Mouse (Mus musculus): ENCODE results near the gene Ebi3.
"Not testable (repeated sequence)": the region's sequence is repeated elsewhere in the genome, so short reads cannot be mapped to it uniquely, and the experiment has no call there.

The Ebi3 gene

DNA sequence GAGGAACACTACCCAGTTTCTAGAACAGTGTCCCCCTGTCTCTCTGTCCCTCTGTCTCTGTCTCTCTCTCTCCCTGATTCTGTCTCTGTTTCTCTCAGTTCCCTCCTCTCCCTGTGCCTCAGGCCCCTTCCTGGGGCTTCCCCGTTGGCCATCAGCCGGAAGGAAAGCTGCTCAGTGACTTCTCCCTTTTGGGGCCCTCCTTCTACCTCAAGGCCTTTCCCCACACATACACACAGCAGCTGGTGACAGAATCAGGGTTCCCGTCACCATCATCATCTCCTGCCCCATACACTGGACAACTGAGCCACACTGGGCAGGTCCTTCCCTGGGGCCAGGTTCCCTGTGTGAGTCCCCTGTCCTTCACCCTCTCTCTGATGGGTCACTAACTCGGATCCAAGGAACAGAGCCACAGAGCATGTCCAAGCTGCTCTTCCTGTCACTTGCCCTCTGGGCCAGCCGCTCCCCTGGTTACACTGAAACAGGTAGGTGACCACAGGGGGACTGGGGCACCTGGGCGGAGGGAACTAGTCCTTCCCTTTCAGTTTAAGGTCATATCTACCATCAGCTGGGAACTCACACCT is at the start of gene Ebi3:
Gene Ebi3 (plus strand): TSS at position 194 of the 581 bp plus-strand sequence.
- DNase-seq = no peak

- DNase-seq = no peak
These were observed 49.4 kb upstream of the Ebi3 start for GRCm38 (mm10) chr17:55903087-55903486.

DNA sequence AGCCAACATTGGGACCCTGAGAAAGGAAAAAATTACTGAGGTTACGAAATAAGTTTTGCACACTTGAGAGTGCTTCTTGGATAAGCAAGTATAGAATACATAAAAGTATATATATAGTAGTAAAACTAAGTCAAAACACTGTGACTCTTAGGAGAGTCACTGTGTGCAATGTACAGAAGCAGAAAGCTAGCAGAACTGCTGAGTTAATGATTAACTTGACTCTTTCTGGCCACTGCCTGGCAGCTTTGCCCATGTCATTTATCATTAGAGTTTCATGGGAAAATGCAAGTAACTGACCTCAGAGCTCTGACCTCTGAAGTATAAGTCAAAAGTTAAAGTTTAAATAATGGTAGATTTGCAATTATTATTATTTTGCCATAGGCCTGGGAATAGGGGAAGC is 48.8 kb upstream of the Ebi3 start:
- DNase-seq = peak; percentile 38 to 77

DNA sequence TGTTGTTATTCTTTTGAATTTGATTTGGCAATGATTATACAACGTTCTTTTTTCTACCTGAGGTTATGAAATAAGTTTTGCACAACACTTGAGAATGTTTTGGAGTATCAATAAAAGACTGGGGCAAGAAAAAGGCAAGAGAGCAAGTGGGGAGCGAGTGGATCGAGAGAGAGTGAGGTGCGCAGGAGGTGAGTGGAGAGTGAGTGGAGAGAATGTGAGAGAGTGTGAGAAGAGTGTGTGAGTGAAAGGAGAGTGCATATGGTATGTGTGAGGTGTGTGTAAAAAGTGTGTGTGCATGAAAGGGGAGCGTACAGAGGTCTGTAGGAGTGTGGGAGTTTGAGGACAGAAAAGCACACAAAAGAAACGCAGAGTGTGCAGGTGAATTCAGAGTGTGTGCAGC is 48.3 kb upstream of the Ebi3 start:
- no peak for DNase-seq

DNA sequence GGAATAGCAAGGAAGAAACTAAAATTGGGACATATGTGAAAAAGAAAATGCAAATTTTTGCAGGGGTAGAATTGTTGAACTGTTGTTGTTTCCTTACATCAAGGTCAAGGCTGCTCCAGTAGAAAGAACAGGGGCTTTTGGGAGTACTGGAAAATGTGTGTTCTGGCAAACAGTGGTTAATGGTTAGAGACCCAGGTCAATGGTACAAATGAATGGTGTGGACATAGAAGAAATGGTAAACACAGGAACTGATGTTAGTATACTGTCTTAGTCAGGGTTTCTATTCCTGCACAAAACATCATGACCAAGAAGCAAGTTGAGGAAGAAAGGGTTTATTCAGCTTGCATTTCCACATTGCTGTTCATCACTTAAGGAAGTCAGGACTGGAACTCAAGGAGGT is 45.8 kb upstream of the Ebi3 start:
- no peak for DNase-seq

DNA sequence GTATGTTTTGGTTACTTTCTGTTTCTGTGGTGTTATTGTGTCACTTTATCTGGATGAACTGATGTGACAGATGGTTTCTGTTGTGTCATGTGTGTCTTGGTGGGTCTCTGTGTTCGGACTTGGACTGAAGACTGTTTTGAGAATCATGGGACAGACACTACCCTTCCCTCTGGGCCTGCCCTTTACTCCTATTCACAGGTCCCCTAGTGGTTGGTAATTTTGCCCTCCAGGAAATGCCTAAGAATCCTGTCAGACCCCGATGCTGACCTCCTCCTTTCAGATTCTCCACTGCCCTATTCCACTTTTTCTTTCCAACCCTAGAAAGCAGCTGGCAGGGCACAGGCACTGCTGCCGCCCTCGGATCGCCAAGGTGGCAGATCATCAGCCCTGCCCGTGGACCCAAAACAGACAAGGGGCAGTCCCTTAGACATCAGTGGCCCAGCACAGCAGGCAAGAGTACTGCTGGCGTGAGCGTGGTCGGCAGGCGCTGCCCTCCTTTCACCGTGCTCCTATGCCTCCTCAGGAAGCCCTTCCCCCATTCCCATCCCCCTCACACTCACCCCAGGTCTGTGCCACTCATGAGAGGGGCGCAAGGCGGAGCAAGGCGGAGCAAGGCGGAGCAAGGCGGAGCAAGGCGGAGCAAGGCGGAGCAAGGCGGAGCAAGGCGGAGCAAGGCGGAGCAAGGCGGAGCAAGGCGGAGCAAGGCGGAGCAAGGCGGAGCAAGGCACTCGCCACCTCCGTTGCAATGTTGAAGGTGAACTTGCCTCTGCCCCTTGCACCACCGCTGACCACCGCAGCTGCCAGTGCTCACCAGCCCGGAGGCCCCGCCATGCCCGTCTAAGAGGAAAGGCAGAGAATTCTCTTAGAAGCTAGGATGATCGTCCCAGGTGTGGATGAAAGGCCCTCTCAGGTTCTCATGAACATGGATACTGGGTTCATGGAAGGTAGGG is 20.6 kb upstream of the Ebi3 start:
- DNase-seq = peak; percentile 64 to 65

GRCm38 (mm10) chr17:55932635-55933034 is 19.8 kb upstream of the Ebi3 start:
- no peak for DNase-seq

DNA sequence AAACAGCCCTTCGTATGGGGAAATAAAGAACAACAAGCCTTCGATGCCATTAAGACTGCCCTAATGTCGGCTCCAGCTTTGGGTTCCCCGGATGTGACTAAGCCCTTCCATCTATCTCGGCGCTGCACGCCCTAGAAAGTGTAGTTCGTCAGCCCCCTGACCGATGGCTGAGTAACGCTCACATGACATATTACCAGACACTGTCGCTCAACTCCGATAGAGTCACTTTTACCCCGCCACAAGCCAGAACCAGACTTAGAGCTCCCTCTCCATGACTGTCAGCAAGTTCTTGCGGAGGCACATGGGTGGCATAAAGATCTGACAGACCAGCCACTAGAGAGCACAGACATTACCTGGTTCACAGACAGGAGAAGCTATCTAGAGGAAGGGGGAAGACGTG is 19.2 kb upstream of the Ebi3 start:
- DNase-seq = no peak

DNA sequence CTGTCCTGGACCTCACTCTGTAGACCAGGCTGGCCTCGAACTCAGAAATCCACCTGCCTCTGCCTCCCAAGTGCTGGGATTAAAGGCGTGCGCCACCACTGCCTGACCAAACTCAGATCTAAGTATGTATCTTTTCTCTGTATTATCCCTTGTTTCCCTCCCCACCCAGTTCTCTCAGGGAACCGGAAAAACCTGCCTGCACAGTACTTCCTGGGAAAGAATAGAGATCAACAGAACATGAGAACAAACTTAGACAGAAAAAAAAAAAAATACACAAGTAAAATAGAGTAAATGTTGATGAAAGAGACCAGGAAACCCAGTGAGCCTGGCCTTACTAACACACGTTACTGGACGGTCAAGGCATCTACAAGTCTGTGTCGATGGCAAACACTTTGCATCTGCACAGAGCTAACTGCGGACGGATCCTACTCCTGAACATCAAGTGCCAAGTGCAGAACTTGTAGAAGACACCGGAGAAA is 8.0 kb upstream of the Ebi3 start:
- not testable (repeated sequence) for DNase-seq

DNA sequence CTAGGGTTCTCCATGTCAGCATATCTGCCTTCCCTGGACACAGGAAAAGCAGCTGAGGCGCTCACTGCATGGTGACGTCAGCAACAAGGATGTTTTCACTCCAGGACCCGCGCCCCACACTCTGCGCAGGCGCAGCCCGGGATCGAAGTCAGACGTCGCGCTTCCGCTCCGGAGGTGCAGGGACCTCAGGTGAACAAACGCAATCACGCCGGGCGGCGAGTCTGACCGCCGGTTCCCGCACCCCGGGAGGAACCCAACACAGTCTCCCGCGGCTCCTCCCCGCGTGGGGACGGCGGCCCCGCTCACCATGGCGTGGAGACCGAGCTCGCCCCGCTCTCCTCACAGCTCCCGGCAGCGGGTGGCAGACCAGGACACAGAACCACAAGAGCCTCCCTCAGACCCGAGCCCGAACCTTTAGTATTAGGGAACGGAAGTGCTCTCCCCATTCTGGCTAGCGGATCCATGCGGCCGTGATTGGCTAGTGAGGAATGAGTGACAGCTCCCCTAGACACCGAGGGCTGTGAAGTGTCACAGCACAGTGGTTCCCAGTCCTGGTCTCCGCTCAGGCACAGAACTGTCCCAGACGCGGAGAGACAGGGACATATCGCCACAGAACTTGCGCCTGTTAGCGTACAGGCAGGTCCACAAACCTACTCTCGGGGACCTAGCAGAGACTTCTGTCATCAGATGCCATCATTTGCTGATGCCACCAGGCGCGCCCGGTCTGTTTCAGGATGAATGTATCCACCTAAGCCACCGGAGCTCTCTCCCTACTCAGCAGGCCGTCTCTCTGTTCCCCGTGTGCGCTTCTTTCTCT is 7.4 kb upstream of the Ebi3 start:
- DNase-seq = peak; percentile 96

GRCm38 (mm10) chr17:55945696-55946095 is 6.7 kb upstream of the Ebi3 start:
- no peak for DNase-seq

DNA sequence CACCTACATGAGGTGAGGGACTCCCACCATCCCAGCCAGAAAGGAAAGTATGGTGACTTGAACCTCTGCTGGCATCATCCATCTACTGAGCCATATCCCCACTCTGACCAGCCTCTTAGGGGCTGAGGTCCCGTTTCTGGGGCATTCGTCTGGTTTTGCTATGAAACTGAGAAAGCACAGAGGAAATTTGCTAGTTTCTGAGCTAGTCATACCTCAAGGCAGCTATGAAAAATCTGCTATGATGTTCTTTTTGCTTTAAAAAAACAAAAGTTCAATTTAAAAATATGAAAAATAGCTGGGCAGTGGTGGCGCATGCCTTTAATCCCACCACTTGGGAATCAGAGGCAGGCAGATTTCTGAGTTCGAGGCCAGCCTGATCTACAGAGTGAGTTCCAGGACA is 3.8 kb upstream of the Ebi3 start:
- no peak for DNase-seq

- DNase-seq = no peak
These were observed 3.0 kb upstream of the Ebi3 start, which contains the start of gene Zfp119b for GRCm38 (mm10) chr17:55949400-55949799. Zfp119b (minus strand) TSS chr17:55949500.

DNA sequence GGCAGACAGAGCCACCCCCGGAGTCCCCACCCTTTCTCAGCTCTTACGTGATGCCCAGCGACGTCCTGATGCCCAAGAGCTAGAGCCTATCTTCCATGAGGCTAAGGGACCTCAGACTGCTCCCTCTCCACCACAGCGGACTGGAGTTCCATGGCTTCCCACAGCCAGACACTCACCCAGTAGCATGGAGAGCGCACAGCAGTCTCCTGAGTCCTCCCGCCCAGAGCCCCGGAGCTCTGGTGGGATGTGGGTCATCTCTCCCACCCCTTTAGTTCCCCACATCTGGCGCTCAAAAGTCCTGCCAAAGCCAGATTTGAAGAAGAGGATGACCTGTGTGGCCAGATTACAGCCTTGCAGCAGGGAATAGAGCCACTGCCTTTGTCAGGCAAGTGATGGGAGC is 1.8 kb upstream of the Ebi3 start:
- no peak for DNase-seq

GRCm38 (mm10) chr17:55952041-55952440 is 399 bp upstream of the Ebi3 start:
- DNase-seq = no peak

GRCm38 (mm10) chr17:55953751-55954150 is 1.3 kb downstream of the Ebi3 start:
- DNase-seq = no peak

DNA sequence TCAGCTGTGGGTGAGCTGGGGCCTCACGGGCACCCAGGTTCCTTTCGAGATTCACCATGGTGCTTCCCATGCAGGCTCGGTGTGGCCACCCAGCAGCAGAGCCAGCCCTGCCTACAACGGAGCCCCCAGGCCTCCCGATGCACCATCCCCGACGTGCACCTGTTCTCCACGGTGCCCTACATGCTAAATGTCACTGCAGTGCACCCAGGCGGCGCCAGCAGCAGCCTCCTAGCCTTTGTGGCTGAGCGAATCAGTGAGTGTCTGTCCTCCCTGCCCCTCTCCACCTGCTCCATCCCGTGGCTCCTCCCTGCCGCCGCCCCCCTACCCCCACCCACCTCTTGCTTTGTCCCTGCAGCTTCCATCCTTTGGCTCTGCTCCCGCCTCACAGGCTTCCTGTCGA is 1.8 kb downstream of the Ebi3 start:
- DNase-seq = no peak

DNA sequence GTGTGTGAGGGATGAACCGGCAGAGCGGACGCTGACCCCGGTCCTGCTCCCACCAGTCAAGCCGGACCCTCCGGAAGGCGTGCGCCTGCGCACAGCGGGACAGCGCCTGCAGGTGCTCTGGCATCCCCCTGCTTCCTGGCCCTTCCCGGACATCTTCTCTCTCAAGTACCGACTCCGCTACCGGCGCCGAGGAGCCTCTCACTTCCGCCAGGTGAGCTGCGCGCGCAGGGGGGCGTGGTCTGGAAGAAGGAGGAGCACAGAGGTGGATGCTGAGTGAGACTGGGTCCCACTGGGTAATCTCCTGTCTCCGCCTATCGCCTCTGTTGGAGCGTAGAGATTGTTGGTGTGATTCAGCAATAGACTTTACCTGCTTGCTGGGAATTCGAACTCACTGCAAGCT is 3.7 kb downstream of the Ebi3 start:
- DNase-seq = peak; percentile 80 to 83

DNA sequence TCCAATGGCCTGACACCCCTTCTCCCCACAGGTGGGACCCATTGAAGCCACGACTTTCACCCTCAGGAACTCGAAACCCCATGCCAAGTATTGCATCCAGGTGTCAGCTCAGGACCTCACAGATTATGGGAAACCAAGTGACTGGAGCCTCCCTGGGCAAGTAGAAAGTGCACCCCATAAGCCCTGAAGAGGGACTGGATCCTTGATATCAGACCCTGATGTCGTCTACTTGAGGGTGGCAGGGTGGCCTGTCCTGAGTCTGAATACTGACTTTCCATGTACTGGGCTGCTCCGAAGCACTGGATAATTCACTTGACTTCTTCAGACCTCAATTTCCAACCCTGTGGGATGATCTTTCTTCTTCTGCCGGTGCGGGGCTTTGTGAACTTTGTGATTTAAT is 4.2 kb downstream of the Ebi3 start:
- DNase-seq = no peak

- peak; percentile 49 to 78 for DNase-seq
These were observed 4.7 kb downstream of the Ebi3 start for GRCm38 (mm10) chr17:55957168-55957567.

DNA sequence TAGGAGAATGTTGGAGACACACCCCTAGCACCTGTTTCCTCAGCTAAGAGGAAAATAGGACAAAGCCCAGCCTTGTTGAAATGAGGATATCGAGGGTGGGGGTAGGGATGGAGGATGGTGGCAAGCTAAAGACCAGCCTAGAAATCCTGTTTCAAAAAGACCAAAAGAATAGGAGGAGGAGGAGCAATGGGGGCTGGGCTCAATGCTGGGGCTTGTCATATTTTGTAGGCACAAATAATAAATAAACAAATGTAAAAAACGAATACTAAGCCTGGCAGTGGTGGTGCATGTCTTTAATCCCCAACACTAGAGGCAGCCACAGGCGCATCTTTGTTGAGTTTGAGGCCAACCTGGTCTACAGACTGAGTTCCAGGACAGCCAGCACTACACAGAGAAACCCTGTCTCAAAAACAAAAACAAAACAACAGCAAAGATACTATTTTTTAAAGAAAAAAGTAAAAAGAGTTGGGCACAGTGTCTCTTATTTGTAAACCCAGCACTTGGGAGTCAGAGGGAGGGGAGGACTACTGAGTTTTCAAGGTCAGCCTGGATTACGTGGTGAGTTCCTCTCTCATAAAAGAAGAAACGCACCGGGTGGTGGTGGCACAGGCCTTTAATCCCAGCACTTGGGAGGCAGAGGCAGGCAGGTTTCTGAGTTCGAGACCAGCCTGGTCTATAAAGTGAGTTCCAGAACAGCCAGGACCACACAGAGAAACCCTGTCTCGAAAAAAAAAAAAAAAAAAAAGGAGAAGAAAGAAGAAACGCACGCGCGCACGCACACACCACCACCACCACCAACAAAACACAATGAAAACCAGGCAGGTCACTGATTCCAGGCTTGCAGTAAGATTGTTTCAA is 5.5 kb downstream of the Ebi3 start:
- no peak for DNase-seq

- no peak for DNase-seq
These were observed 6.1 kb downstream of the Ebi3 start for GRCm38 (mm10) chr17:55958584-55958886.

All from kidney, adult 8-10 months (tissue).